Mouse (Mus musculus): ENCODE measurements around the gene Spata45. TPM values are rescaled to one million over a fixed set of nuclear protein-coding genes. Genes with fewer than 3 reads are reported as not detected.
A peak's percentile ranks its signal among the peaks of the same experiment; 100 is the strongest.

Spata45 gene
- polyA plus RNA-seq (2014; fragmentation: Nextera tagmentation; extraction: Ambion mirVana), result not detected in 2 replicates

DNA sequence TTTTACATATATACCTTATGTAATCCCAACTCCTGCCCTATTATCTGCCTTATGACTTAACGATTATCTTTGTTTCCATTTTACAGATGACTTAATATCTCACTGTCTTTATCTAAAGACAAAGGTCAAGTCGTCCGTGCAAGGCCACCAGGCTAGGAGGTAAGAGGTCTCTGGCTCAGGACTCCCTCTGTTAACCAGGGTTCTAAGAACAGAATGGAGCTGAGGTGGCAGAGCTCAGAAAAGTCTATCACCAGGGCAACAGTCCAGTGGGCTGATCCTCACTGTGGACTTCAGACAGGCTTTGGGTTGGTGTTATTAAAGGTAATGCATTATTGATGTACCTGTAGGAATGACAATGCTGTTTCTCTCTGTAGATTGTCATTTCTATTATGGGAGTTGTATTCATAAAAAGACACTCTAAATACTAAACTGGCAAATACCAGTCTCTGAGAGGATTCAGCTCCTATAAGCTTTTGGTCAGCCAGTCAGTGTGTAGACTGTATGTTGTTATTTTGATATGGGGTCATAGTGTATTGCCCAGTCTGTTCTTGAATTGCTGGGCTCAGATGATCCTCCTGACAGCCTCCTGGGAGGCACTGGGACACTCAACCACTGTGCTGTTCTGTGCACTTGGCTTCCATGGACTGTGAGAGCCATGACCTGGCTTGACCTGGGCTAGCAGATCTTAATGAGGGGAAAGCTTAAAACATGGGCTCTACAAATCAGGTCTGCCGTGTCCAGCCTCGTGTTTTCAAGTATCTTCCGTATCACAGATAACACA, at the start of gene Spata45:
Spata45 (plus strand) TSS at position 86 of the 781 bp plus-strand sequence.
- Histone ChIP-seq H3K4me2 (ENCODE audit: low read depth, low read length, severe bottlenecking) (no peak within 1 kb of the TSS), H3K9me3 (ENCODE audit: control insufficient read depth, low read length) (no peaks in the 10 kb centered on the region), H3K27ac (ENCODE audit: low read depth, low read length) (no peak within 1 kb of the TSS), H3K27me3 (ENCODE audit: control insufficient read depth, insufficient read depth, low read length) (no peaks in the 10 kb centered on the region), H3K4me1 (replicated peaks; ENCODE audit: control insufficient read depth, insufficient read depth, low read length) (peaks cover 5% of the 10 kb centered on the region; the same call in 1 of the 2 replicates), H3K36me3 (ENCODE audit: control insufficient read depth, insufficient read depth, low read length) (no peaks in the 10 kb centered on the region), H3K9ac (ENCODE audit: low read length) (no peak within 1 kb of the TSS), H3K4me3 (ENCODE audit: low read depth, low read length) (no peak within 1 kb of the TSS)
- 79% methylated on average over 6 of the region's 6 CpGs for WGBS
- DNase-seq (ENCODE audit: low spot score) (no peak), ATAC-seq (replicated peaks; ENCODE audit: low FRiP score) (no peak)

DNA sequence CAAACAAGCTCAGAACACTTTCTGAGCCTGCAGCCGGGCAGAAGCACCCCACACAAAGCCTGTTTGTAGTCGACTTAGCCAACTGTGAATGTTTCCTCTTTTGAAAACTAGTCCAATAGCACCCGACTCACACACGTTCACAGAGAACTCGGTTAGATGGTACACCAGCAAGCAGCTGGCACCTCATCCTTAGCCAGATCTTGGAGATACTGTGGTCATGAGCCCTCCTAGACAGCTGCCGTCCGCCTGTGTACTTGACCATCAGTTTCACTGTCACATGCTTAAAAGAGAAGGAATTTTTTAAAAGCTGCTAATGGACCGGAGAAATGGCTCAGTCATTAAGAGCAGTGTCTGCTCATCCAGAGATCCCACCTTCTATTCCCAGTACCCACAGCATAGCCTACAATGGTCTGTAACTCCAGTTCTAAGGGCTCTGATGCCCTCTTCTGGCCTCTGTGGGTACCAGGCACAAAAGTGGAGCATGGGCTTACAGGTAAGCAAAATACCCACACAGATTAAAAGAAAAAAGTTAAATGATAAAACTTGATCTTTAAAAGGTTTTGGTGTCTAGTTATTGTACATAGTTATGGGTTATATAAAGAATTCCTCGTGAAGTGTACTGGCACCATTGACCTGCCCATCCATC, 46.9 kb upstream of the Spata45 start:
- H3K4me1 ChIP-seq (replicated peaks; ENCODE audit: control insufficient read depth, insufficient read depth, low read length), result no peaks in the 10 kb centered on the region
- DNase-seq (ENCODE audit: low spot score), result no peak
- ATAC-seq (replicated peaks; ENCODE audit: low FRiP score), result no peak
- WGBS, result 84% methylated on average over 9 of the region's 9 CpGs
- H3K4me2 ChIP-seq (ENCODE audit: low read depth, low read length, severe bottlenecking), result no peak overlapping the region
- H3K9ac ChIP-seq (ENCODE audit: low read length), result no peak overlapping the region
- H3K27me3 ChIP-seq (ENCODE audit: control insufficient read depth, insufficient read depth, low read length), result no peaks in the 10 kb centered on the region
- H3K4me3 ChIP-seq (ENCODE audit: low read depth, low read length), result no peak overlapping the region
- no peak overlapping the region for H3K27ac ChIP-seq (ENCODE audit: low read depth, low read length)
- no peaks in the 10 kb centered on the region for H3K36me3 ChIP-seq (ENCODE audit: control insufficient read depth, insufficient read depth, low read length)
- H3K9me3 ChIP-seq (ENCODE audit: control insufficient read depth, low read length), result no peaks in the 10 kb centered on the region

DNA sequence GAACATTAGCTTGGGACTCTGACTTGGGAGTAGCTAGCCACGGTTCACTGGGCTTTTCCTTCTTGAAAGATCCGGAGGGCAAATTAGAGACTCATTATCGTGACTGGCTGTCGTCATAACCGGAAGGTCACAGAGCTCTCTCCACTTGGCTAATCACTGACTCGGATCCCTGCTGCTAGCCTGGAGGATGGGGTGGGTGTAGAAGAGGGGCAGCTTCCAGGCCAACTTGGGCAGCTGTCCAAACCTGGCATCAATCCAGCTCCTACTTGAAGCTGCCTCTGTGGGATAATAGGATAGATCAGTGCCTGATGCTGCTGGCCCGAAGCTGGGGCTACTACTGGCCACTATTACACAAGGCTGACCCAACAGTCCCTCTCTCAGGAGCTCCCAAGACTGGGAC, 40.9 kb upstream of the Spata45 start:
- Histone ChIP-seq H3K27me3 (ENCODE audit: control insufficient read depth, insufficient read depth, low read length) (no peaks in the 10 kb centered on the region), H3K9ac (ENCODE audit: low read length) (no peak overlapping the region), H3K4me3 (ENCODE audit: low read depth, low read length) (no peak overlapping the region), H3K4me1 (replicated peaks; ENCODE audit: control insufficient read depth, insufficient read depth, low read length) (no peaks in the 10 kb centered on the region), H3K9me3 (ENCODE audit: control insufficient read depth, low read length) (no peaks in the 10 kb centered on the region; the same call in 1 of the 2 replicates), H3K36me3 (ENCODE audit: control insufficient read depth, insufficient read depth, low read length) (no peaks in the 10 kb centered on the region), H3K4me2 (ENCODE audit: low read depth, low read length, severe bottlenecking) (no peak overlapping the region), H3K27ac (ENCODE audit: low read depth, low read length) (no peak overlapping the region)
- DNase-seq (ENCODE audit: low spot score) (peak; percentile 32), ATAC-seq (replicated peaks; ENCODE audit: low FRiP score) (no peak)
- WGBS, result 65% methylated on average over 7 of the region's 7 CpGs

DNA sequence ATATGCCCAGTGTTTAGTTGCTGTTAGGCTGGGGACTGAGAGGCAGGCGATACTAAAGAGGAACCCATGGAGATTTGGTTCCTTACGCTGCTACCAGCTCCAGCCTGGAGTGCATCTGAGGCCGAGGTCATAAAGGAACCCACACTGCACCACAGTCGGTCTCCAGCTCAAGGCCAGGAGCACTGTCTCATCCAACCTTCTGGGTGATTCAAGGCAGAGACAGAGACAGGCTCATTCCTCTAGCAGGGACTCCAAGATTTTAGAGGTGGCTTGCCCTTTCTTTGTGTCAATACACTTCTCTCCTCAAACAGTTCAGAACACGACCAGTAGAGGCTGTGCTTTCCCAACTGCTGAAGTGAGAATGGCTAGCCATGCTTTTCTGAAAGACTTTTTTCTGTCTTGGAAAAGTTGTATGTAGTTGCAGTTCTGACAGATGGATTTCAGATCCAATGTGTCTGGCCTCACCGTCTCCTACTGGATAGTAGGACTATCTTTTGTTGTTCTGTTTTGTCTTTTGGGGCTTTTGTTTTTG, 40.0 kb upstream of the Spata45 start:
- DNase-seq (ENCODE audit: low spot score), result peak; percentile 30
- Histone ChIP-seq H3K27me3 (ENCODE audit: control insufficient read depth, insufficient read depth, low read length) (no peaks in the 10 kb centered on the region), H3K9ac (ENCODE audit: low read length) (no peak overlapping the region), H3K4me1 (replicated peaks; ENCODE audit: control insufficient read depth, insufficient read depth, low read length) (no peaks in the 10 kb centered on the region), H3K4me2 (ENCODE audit: low read depth, low read length, severe bottlenecking) (no peak overlapping the region), H3K36me3 (ENCODE audit: control insufficient read depth, insufficient read depth, low read length) (no peaks in the 10 kb centered on the region), H3K27ac (ENCODE audit: low read depth, low read length) (no peak overlapping the region), H3K9me3 (ENCODE audit: control insufficient read depth, low read length) (no peaks in the 10 kb centered on the region; the same call in 1 of the 2 replicates), H3K4me3 (ENCODE audit: low read depth, low read length) (no peak overlapping the region)
- ATAC-seq (replicated peaks; ENCODE audit: low FRiP score), result no peak
- WGBS, result 73% methylated on average over 6 of the region's 6 CpGs

DNA sequence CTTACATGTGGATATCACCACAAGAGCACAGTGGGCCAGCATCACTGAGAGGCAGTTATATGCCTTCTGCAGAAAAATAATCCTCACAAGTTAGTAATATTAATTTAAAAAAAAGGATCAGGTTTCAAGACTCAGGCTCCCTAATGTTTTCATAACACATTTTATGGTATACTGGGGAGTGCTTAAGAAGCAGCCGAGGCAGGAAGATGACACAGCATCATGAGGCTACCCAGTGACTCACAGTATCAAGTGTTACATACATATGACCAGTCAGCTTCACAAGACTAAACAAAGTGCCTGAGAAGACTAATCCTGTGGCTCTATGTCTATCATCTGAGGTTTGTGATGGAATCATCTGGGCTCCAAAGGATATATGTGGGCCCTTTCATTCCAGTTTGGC, 38.4 kb upstream of the Spata45 start:
- Histone ChIP-seq H3K4me1 (replicated peaks; ENCODE audit: control insufficient read depth, insufficient read depth, low read length) (no peaks in the 10 kb centered on the region), H3K4me3 (ENCODE audit: low read depth, low read length) (no peak overlapping the region), H3K9ac (ENCODE audit: low read length) (no peak overlapping the region), H3K9me3 (ENCODE audit: control insufficient read depth, low read length) (no peaks in the 10 kb centered on the region; the same call in 1 of the 2 replicates), H3K27me3 (ENCODE audit: control insufficient read depth, insufficient read depth, low read length) (no peaks in the 10 kb centered on the region), H3K27ac (ENCODE audit: low read depth, low read length) (no peak overlapping the region), H3K4me2 (ENCODE audit: low read depth, low read length, severe bottlenecking) (no peak overlapping the region), H3K36me3 (ENCODE audit: control insufficient read depth, insufficient read depth, low read length) (no peaks in the 10 kb centered on the region)
- WGBS, result 100% methylated on average over 1 of the region's 1 CpGs
- ATAC-seq (replicated peaks; ENCODE audit: low FRiP score) (no peak), DNase-seq (ENCODE audit: low spot score) (no peak)

DNA sequence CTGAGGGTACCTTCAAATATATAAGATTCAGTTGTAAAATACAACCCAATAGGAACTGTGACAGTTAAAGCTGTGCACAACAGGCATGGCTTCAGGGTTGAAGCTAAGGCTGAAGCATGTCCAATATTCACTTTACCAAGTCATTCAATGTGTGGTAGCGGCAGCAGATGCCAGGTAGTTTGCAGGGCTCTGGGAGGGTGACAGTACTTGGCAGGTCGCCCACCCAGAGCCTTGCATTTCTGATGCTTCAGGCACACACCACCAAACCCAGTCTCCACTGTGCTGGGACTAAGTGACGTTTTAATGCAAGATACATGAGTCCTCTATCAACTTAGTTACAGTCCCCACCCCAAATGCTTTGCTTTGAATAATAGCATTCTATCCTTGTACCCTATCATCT, 35.8 kb upstream of the Spata45 start:
- Histone ChIP-seq H3K36me3 (ENCODE audit: control insufficient read depth, insufficient read depth, low read length) (no peaks in the 10 kb centered on the region), H3K27me3 (ENCODE audit: control insufficient read depth, insufficient read depth, low read length) (no peaks in the 10 kb centered on the region), H3K9me3 (ENCODE audit: control insufficient read depth, low read length) (no peaks in the 10 kb centered on the region; the same call in 1 of the 2 replicates), H3K4me3 (ENCODE audit: low read depth, low read length) (no peak overlapping the region), H3K27ac (ENCODE audit: low read depth, low read length) (no peak overlapping the region), H3K9ac (ENCODE audit: low read length) (no peak overlapping the region), H3K4me1 (replicated peaks; ENCODE audit: control insufficient read depth, insufficient read depth, low read length) (no peaks in the 10 kb centered on the region), H3K4me2 (ENCODE audit: low read depth, low read length, severe bottlenecking) (no peak overlapping the region)
- WGBS, result 88% methylated on average over 3 of the region's 3 CpGs
- DNase-seq (ENCODE audit: low spot score), result no peak
- no peak for ATAC-seq (replicated peaks; ENCODE audit: low FRiP score)

DNA sequence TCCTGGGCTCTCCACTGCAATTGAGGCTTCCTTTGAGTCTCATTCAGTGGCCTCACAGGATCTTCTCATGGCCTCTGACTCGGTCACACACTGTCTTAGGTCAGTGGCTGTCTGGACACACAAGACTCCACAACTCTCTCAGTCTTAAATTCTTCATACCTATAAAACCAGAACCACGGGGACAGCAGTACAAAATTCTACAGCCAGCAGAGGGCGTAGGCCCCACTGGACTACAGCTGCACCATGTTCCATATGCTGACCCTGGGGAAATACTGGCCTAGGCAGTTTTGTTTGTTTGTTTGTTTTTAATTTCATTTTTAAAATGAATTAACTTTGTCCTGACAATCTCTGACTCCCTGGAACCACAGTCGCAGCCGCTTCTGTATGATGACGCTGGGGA, 34.2 kb upstream of the Spata45 start:
- DNase-seq (ENCODE audit: low spot score) (peak; percentile 49), ATAC-seq (replicated peaks; ENCODE audit: low FRiP score) (no peak)
- no peak overlapping the region for H3K27ac ChIP-seq (ENCODE audit: low read depth, low read length)
- no peaks in the 10 kb centered on the region for H3K27me3 ChIP-seq (ENCODE audit: control insufficient read depth, insufficient read depth, low read length)
- H3K9ac ChIP-seq (ENCODE audit: low read length), result no peak overlapping the region
- H3K4me2 ChIP-seq (ENCODE audit: low read depth, low read length, severe bottlenecking), result no peak overlapping the region
- H3K4me1 ChIP-seq (replicated peaks; ENCODE audit: control insufficient read depth, insufficient read depth, low read length), result no peaks in the 10 kb centered on the region
- no peak overlapping the region for H3K4me3 ChIP-seq (ENCODE audit: low read depth, low read length)
- H3K36me3 ChIP-seq (ENCODE audit: control insufficient read depth, insufficient read depth, low read length), result no peaks in the 10 kb centered on the region
- H3K9me3 ChIP-seq (ENCODE audit: control insufficient read depth, low read length), result no peaks in the 10 kb centered on the region; the same call in 1 of the 2 replicates
- 61% methylated on average over 6 of the region's 6 CpGs for WGBS

DNA sequence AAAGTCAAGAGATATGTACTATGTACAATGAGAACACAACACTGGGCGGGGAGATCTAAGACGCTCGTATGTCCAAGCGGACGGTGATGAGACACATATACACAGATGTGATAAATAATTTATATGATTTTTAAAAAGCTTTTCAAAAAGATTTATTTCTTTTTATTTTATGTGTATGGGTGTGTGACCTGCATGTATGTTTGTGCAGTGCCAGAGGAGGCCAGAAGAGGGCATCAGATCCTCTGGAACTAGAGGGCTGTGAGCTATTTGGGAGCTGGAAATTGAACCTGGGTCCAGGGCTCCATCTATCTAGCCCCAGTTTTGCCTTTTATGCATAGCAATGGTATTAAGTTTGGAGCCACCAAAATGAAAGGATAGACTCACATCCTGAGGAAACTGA, 27.7 kb upstream of the Spata45 start:
- no peak for ATAC-seq (replicated peaks; ENCODE audit: low FRiP score)
- Histone ChIP-seq H3K9ac (ENCODE audit: low read length) (no peak overlapping the region), H3K27me3 (ENCODE audit: control insufficient read depth, insufficient read depth, low read length) (no peaks in the 10 kb centered on the region), H3K4me3 (ENCODE audit: low read depth, low read length) (no peak overlapping the region), H3K4me1 (replicated peaks; ENCODE audit: control insufficient read depth, insufficient read depth, low read length) (no peaks in the 10 kb centered on the region), H3K27ac (ENCODE audit: low read depth, low read length) (no peak overlapping the region), H3K9me3 (ENCODE audit: control insufficient read depth, low read length) (no peaks in the 10 kb centered on the region), H3K36me3 (ENCODE audit: control insufficient read depth, insufficient read depth, low read length) (no peaks in the 10 kb centered on the region; the same call in 1 of the 2 replicates), H3K4me2 (ENCODE audit: low read depth, low read length, severe bottlenecking) (no peak overlapping the region)
- no peak for DNase-seq (ENCODE audit: low spot score)
- WGBS, result 97% methylated on average over 5 of the region's 5 CpGs
